Mouse (Mus musculus) ES-Bruce4 (cell line): Measurements from ENCODE around the gene Asgr1.

ENCODE experiments used
- EP300 ChIP-seq: IDR thresholded peaks from 2 replicates; pipeline ENCODE4 v1.6.1; 2011; ENCODE audit warnings: low read depth, low read length; ENCODE audit not compliant: insufficient read depth
- POLR2A ChIP-seq: IDR thresholded peaks from one replicate; pipeline ENCODE4 v1.8.1; 2011; ENCODE audit warnings: low read length; ENCODE audit not compliant: insufficient read depth

DNA sequence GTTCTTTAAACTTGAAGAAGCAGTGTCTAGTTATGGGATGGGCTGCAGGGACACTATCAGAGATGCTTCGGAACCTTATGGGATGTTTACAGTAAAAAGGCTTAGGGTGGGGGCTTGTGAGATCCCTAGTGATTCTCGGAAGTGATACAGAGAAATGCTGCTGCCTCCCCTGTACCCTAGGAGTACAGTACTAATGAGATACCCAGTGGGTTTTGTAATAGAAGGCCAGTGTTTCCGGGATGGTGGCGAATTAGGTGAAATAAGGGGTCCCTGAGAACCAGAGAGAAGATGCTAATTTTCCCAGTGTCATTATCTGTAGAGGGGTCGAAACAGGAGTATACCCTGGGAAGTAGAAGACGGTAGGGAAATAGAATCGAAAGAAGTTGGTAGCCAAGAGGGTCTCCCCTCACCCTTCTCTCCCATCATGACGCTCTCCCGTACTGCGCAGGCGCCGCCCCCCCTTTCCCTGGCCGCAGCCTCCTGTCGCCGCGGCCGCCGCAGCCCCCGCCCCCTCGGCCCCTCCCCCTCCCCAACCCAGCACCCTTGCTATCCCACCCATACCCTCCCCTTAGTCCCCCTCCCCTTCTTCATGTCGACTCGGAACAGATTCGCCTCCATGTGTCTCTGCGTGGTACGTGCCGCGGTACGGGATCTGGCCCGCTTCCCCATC lies 30.3 kb upstream of the Asgr1 start:
- no peak for TF ChIP-seq EP300
- no peak for TF ChIP-seq POLR2A
